Mouse (Mus musculus) spleen, adult 2 months (tissue): Measurements from ENCODE around the gene Trim11.

ENCODE experiments used
- CTCF ChIP-seq: fragments of 200-500 bp; IDR thresholded peaks from 2 replicates; pipeline ENCODE4 v1.5.1; 2011; ENCODE audit warnings: mild to moderate bottlenecking, inconsistent platforms; ENCODE audit not compliant: insufficient read depth, insufficient read length, insufficient replicate concordance; ENCODE audit errors: extremely low read depth
- POLR2A ChIP-seq: fragments of 200-500 bp; IDR thresholded peaks from 2 replicates; pipeline ENCODE4 v1.6.1; 2011; ENCODE audit warnings: low read depth, low read length, inconsistent platforms

GRCm38 (mm10) chr11:58949480-58950431 is 28.1 kb upstream of the Trim11 start:
- no peak for TF ChIP-seq POLR2A
- no peak for TF ChIP-seq CTCF
